Mouse (Mus musculus) testis, adult 2 months (tissue): ENCODE measurements around the gene Igsf21.

Source experiments
- CTCF ChIP-seq: fragments of 200-500 bp; IDR thresholded peaks from 2 replicates; pipeline ENCODE4 v1.5.1; 2012; ENCODE audit warnings: low read depth, mild to moderate bottlenecking, inconsistent platforms, low read length, moderate library complexity; ENCODE audit not compliant: control insufficient read depth, insufficient read depth, insufficient replicate concordance
- POLR2A ChIP-seq: fragments of 200-500 bp; IDR thresholded peaks from 2 replicates; pipeline ENCODE4 v1.6.1; 2012; ENCODE audit warnings: low read depth, mild to moderate bottlenecking, inconsistent platforms, low read length, moderate library complexity; ENCODE audit not compliant: control insufficient read depth

- TF ChIP-seq POLR2A (no peak), CTCF (no peak)
These were observed 130.8 kb downstream of the Igsf21 start for GRCm38 (mm10) chr4:140115756-140116155.
